8 mouse cellular contexts compared by ENCODE assay signal in genomic region chr11:3913316-3914108, GRCm38 (mm10). TPM values are rescaled to one million over a fixed set of nuclear protein-coding genes. Genes with fewer than 3 reads are reported as not detected.
DNase-seq lines count a peak whose midpoint lies in the region; ATAC-seq and TF ChIP-seq lines count a peak whose summit lies in the region.

No protein-coding gene starts in this region.

- H3K4me3 ChIP-seq in lung, embryonic 16.5 days (ENCODE audit: low read length) = peak overlapping the region; percentile 66
- H3K4me3 ChIP-seq in thymus, adult 2 months (ENCODE audit: control insufficient read depth, insufficient read depth, low read length) = peak overlapping the region; percentile 50

- no peaks in the 10 kb centered on the region for H3K9me3 ChIP-seq in lung, embryonic 16.5 days (ENCODE audit: control insufficient read depth, low read length)

- H3K4me1 ChIP-seq in lung, embryonic 16.5 days (replicated peaks; ENCODE audit: control insufficient read depth, insufficient read depth, low read length) = peaks cover 26% of the 10 kb centered on the region
- H3K4me1 ChIP-seq in thymus, adult 2 months (replicated peaks; ENCODE audit: control insufficient read depth, insufficient read depth, low read length) = peaks cover 14% of the 10 kb centered on the region

- peak overlapping the region; percentile 92 for H3K4me2 ChIP-seq in lung, embryonic 16.5 days (ENCODE audit: low read depth, low read length)

- peak; percentile 85 for ATAC-seq in frontal cortex, adult (ENCODE audit: low TSS enrichment)
- peak; percentile 58 to 78 for ATAC-seq in hematopoietic stem cell, adult 5-6 weeks (replicated peaks in 1 of 2; ENCODE audit: insufficient read depth in 1 of 2, low FRiP score in 2 of 2, low TSS enrichment in 1 of 2, low read depth in 1 of 2, poor library complexity in 2 of 2, severe bottlenecking in 2 of 2)
- ATAC-seq in lung, embryonic 16.5 days (ENCODE audit: low read depth) = peak; percentile 91

- peak overlapping the region; percentile 67 for H3K27ac ChIP-seq in lung, embryonic 16.5 days (ENCODE audit: low read length)
- no peak overlapping the region for H3K27ac ChIP-seq in thymus, adult 2 months (ENCODE audit: control insufficient read depth, insufficient read depth, low read length)

- DNase-seq in Muller cell, postnatal 12 days (ENCODE audit: inconsistent ontology term) = peak; percentile 97
- DNase-seq in cerebellum, adult 9-10 months = peak; percentile 91
- DNase-seq in layer of hippocampus, adult 9-11 months = peak; percentile 95
- DNase-seq in ovary, adult 18-20 months (ENCODE audit: low spot score) = peak; percentile 89
- peak; percentile 90 for DNase-seq in thymus, adult 2 months

- no peak for TF ChIP-seq CTCF in thymus, adult 2 months (IDR thresholded peaks at IDR 0.05; ENCODE audit: borderline replicate concordance, control insufficient read depth, extremely low read depth, insufficient read depth, low read length, poor library complexity)

- 0 out of 2 replicates have a peak, but pooled peaks have one; percentile 5 for TF ChIP-seq POLR2A in thymus, adult 2 months (IDR thresholded peaks at IDR 0.05; ENCODE audit: control insufficient read depth, extremely low read depth, insufficient read depth, low read length, poor library complexity)

- no peaks in the 10 kb centered on the region for H3K27me3 ChIP-seq in lung, embryonic 16.5 days (ENCODE audit: control insufficient read depth, insufficient read depth, low read depth, low read length)
- H3K27me3 ChIP-seq in thymus, adult 2 months (ENCODE audit: control insufficient read depth, insufficient read depth, low read length) = no peaks in the 10 kb centered on the region; the same call in 1 of the 2 replicates

- 0% methylated on average over 61 of the region's 65 CpGs for WGBS in lung, embryonic 16.5 days
- WGBS in thymus, adult 2 months = 3% methylated on average over 65 of the region's 65 CpGs

- H3K9ac ChIP-seq in lung, embryonic 16.5 days (ENCODE audit: low read length) = peak overlapping the region; percentile 67

- H3K36me3 ChIP-seq in lung, embryonic 16.5 days (ENCODE audit: control insufficient read depth, insufficient read depth, low read length) = no peaks in the 10 kb centered on the region
- H3K36me3 ChIP-seq in thymus, adult 2 months (ENCODE audit: control insufficient read depth, insufficient read depth, low read length) = no peaks in the 10 kb centered on the region

RNA-seq across cellular contexts. Expression of gene Slc35e4, which starts 1.0 kb away (rescaled TPM):
- 3.3 and 4.1 TPM in 2 replicates for total RNA-seq in hematopoietic stem cell, adult 5-6 weeks (2017)
- 3.5 and 4.4 TPM in 2 replicates for polyA plus RNA-seq in lung, embryonic 16.5 days (2015; fragmentation: Nextera tagmentation; extraction: Ambion mirVana)
- 3.6 and 3.9 TPM in 2 replicates for polyA plus RNA-seq in thymus, adult 2 months (2012; rRNA removed)

RNA-seq across cellular contexts. Expression of gene Tcn2, which starts 18.4 kb away (rescaled TPM):
- total RNA-seq in hematopoietic stem cell, adult 5-6 weeks (2017) = 15.0 and 21.2 TPM in 2 replicates
- 69.7 and 70.1 TPM in 2 replicates for polyA plus RNA-seq in lung, embryonic 16.5 days (2015; fragmentation: Nextera tagmentation; extraction: Ambion mirVana)
- 49.4 and 60.3 TPM in 2 replicates for polyA plus RNA-seq in thymus, adult 2 months (2012; rRNA removed)

RNA-seq across cellular contexts. Expression of gene Dusp18, which starts 18.5 kb away (rescaled TPM):
- total RNA-seq in hematopoietic stem cell, adult 5-6 weeks (2017) = 0.79 and 1.3 TPM in 2 replicates
- polyA plus RNA-seq in lung, embryonic 16.5 days (2015; fragmentation: Nextera tagmentation; extraction: Ambion mirVana) = 11.7 and 12.6 TPM in 2 replicates
- 1.1 and 2.4 TPM in 2 replicates for polyA plus RNA-seq in thymus, adult 2 months (2012; rRNA removed)

RNA-seq across cellular contexts. Expression of gene 4921536K21Rik, which starts 18.6 kb away (rescaled TPM):
- total RNA-seq in hematopoietic stem cell, adult 5-6 weeks (2017) = 0.31 TPM in 1 of 2 replicates, not detected in the other
- polyA plus RNA-seq in lung, embryonic 16.5 days (2015; fragmentation: Nextera tagmentation; extraction: Ambion mirVana) = 0.47 and 0.79 TPM in 2 replicates
- 0.07 TPM in 1 of 2 replicates, not detected in the other for polyA plus RNA-seq in thymus, adult 2 months (2012; rRNA removed)

RNA-seq across cellular contexts. Expression of gene Osbp2, which starts 49.8 kb away (rescaled TPM):
- 0.81 TPM in 1 of 2 replicates, not detected in the other for total RNA-seq in hematopoietic stem cell, adult 5-6 weeks (2017)
- 0.23 and 0.60 TPM in 2 replicates for polyA plus RNA-seq in lung, embryonic 16.5 days (2015; fragmentation: Nextera tagmentation; extraction: Ambion mirVana)
- 0.27 and 1.1 TPM in 2 replicates for polyA plus RNA-seq in thymus, adult 2 months (2012; rRNA removed)
